Mouse (Mus musculus) heart, postnatal 0 days (tissue): ENCODE results near the gene Rorb. TPM values are rescaled to one million over a fixed set of nuclear protein-coding genes. Genes with fewer than 3 reads are reported as not detected.

Experiments
- ATAC-seq: fragments of 200-750 bp; cut with Nextera tagmentation; 2 replicates; pipeline ENCODE4 v1.8.0; 2017; ENCODE audit warnings: low read depth, moderate number of reproducible peaks, moderate library complexity; ENCODE audit not compliant: insufficient read depth
- DNase-seq: peaks from one replicate; pipeline ENCODE4 v3.0.0-alpha.2; 2016; ENCODE audit warnings: low spot score
- H3K27ac ChIP-seq: fragments of 300-500 bp; sonication (generic); 2 replicates; pipeline ENCODE4 v1.5.1; 2014; ENCODE audit warnings: low read depth, mild to moderate bottlenecking
- H3K27me3 ChIP-seq: fragments of 300-500 bp; sonication (generic); 2 replicates; pipeline ENCODE4 v1.6.1; 2014; ENCODE audit warnings: low read length, mixed read lengths; ENCODE audit not compliant: control insufficient read depth, insufficient read depth
- H3K36me3 ChIP-seq: fragments of 300-500 bp; sonication (generic); replicated peaks from 2 replicates; pipeline ENCODE4 v1.6.1; 2014; ENCODE audit warnings: low read length, mixed read lengths; ENCODE audit not compliant: control insufficient read depth, insufficient read depth
- H3K4me1 ChIP-seq: fragments of 300-500 bp; sonication (generic); 2 replicates; pipeline ENCODE4 v1.6.1; 2014; ENCODE audit warnings: antibody characterized with exemption; ENCODE audit not compliant: control insufficient read depth, insufficient read depth
- H3K4me2 ChIP-seq: fragments of 300-500 bp; sonication (generic); 2 replicates; pipeline ENCODE4 v1.6.1; 2014; ENCODE audit warnings: low read depth, mild to moderate bottlenecking, low read length, moderate library complexity
- H3K4me3 ChIP-seq: fragments of 300-500 bp; sonication (generic); 2 replicates; pipeline ENCODE4 v1.5.1; 2014; ENCODE audit warnings: low read depth, low read length
- H3K9ac ChIP-seq: fragments of 300-500 bp; sonication (generic); replicated peaks from 2 replicates; pipeline ENCODE4 v1.6.1; 2014; ENCODE audit warnings: low read depth, low read length, mixed read lengths
- H3K9me3 ChIP-seq: fragments of 300-500 bp; sonication (generic); replicated peaks from 2 replicates; pipeline ENCODE4 v1.6.1; 2016; ENCODE audit warnings: low read length; ENCODE audit not compliant: control insufficient read depth
- CTCF ChIP-seq: IDR thresholded peaks from 2 replicates; pipeline ENCODE4 v1.5.1; 2016; ENCODE audit warnings: antibody characterized with exemption, control low read depth, low read depth
- EP300 ChIP-seq: IDR thresholded peaks from 2 replicates; pipeline ENCODE4 v1.6.1; 2016; ENCODE audit warnings: antibody characterized with exemption, low read depth
- WGBS: fragments of 180-500 bp; shearing (Covaris S2); extraction: QIAGEN DNeasy Blood & Tissue Kit; methylation state at CpG from one replicate; pipeline ENCODE4 v1.1.7; 2014; 5-methylcytosine and 5-hydroxymethylcytosine counted together
- polyA plus RNA-seq: library from polyadenylated mRNA; unstranded; fragments of >200 nt; fragmentation: Nextera tagmentation; extraction: Ambion mirVana; gene quantifications from 2 replicates; pipeline ENCODE4 v1.2.1, GENCODE M21; 2015
- total RNA-seq: library from RNA; depleted of rRNA; stranded (reverse); fragments of >200 nt; gene quantifications from 2 replicates; pipeline ENCODE4 v1.2.3, GENCODE M21; 2014; ENCODE audit warnings: low replicate concordance

Gene Rorb
- total and polyA plus RNA-seq, 2 experiments from 2014 or later: 0.36 TPM; not detected in 1

- no peaks in the 10 kb centered on the region for H3K36me3 ChIP-seq
- ATAC-seq: no peak
- H3K4me2 ChIP-seq: no peak overlapping the region
- no peaks in the 10 kb centered on the region for H3K27me3 ChIP-seq
- no peak for DNase-seq
- TF ChIP-seq EP300 (no peak), CTCF (peak; percentile 38)
- H3K9ac ChIP-seq: no peak overlapping the region
- no peaks in the 10 kb centered on the region for H3K4me1 ChIP-seq
- H3K4me3 ChIP-seq: no peak overlapping the region
- 48% methylated on average over 2 of the region's 2 CpGs for whole genome bisulfite sequencing
- H3K27ac ChIP-seq: no peak overlapping the region
- no peaks in the 10 kb centered on the region for H3K9me3 ChIP-seq
Measured at GRCm38 (mm10) chr19:19043138-19043537, 67.9 kb downstream of the Rorb start.

- TF ChIP-seq CTCF: no peak
- TF ChIP-seq EP300: no peak
- Histone ChIP-seq H3K27ac (no peak overlapping the region), H3K4me1 (no peaks in the 10 kb centered on the region), H3K9ac (no peak overlapping the region), H3K4me3 (no peak overlapping the region), H3K27me3 (no peaks in the 10 kb centered on the region), H3K36me3 (no peaks in the 10 kb centered on the region), H3K9me3 (no peaks in the 10 kb centered on the region), H3K4me2 (no peak overlapping the region)
- DNase-seq: no peak
- WGBS: 58% methylated on average over 2 of the region's 2 CpGs
- ATAC-seq: no peak
Measured at GRCm38 (mm10) chr19:19040800-19041199, 70.2 kb downstream of the Rorb start.

GRCm38 (mm10) chr19:19034482-19035315 is 76.3 kb downstream of the Rorb start:
- 70% methylated on average over 5 of the region's 5 CpGs for WGBS
- ATAC-seq (no peak), DNase-seq (no peak)
- Histone ChIP-seq H3K4me1 (no peaks in the 10 kb centered on the region), H3K27ac (no peak overlapping the region), H3K36me3 (no peaks in the 10 kb centered on the region), H3K27me3 (no peaks in the 10 kb centered on the region), H3K9me3 (no peaks in the 10 kb centered on the region), H3K9ac (no peak overlapping the region), H3K4me3 (no peak overlapping the region), H3K4me2 (no peak overlapping the region)
- no peak for TF ChIP-seq CTCF
- no peak for TF ChIP-seq EP300

- Histone ChIP-seq H3K4me3 (no peak overlapping the region), H3K27me3 (no peaks in the 10 kb centered on the region), H3K4me2 (no peak overlapping the region), H3K27ac (no peak overlapping the region), H3K4me1 (no peaks in the 10 kb centered on the region), H3K36me3 (no peaks in the 10 kb centered on the region), H3K9ac (no peak overlapping the region), H3K9me3 (no peaks in the 10 kb centered on the region)
- no peak for TF ChIP-seq EP300
- TF ChIP-seq CTCF: no peak
- 65% methylated on average over 3 of the region's 3 CpGs for WGBS
- ATAC-seq (no peak), DNase-seq (no peak)
Measured at GRCm38 (mm10) chr19:19033974-19034373, 77.0 kb downstream of the Rorb start.

- WGBS: 63% methylated on average over 6 of the region's 6 CpGs
- no peaks in the 10 kb centered on the region for H3K4me1 ChIP-seq
- H3K36me3 ChIP-seq: no peaks in the 10 kb centered on the region
- H3K4me2 ChIP-seq: no peak overlapping the region
- TF ChIP-seq EP300 (no peak), CTCF (no peak)
- no peaks in the 10 kb centered on the region for H3K27me3 ChIP-seq
- no peaks in the 10 kb centered on the region for H3K9me3 ChIP-seq
- ATAC-seq (no peak), DNase-seq (no peak)
- H3K9ac ChIP-seq: no peak overlapping the region
- H3K4me3 ChIP-seq: no peak overlapping the region
- no peak overlapping the region for H3K27ac ChIP-seq
Measured at GRCm38 (mm10) chr19:19005144-19005543, 105.9 kb downstream of the Rorb start.
